Mouse (Mus musculus) layer of hippocampus, postnatal 10 days (tissue): ENCODE results near the gene Odc1. TPM values are rescaled to one million over a fixed set of nuclear protein-coding genes. Genes with fewer than 3 reads are reported as not detected.
A peak's percentile ranks its signal among the peaks of the same experiment; 100 is the strongest.
"Not testable (repeated sequence)": the region's sequence is repeated elsewhere in the genome, so short reads cannot be mapped to it uniquely, and the experiment has no call there.

ENCODE experiments used
- DNase-seq, 2 experiments: peaks; one replicate each; pipeline ENCODE4 v3.0.0; 2021; ENCODE audit warnings: low spot score in 2 of 2
- total RNA-seq, 2 experiments: library from RNA; stranded (reverse); gene quantifications; 2 replicates each; pipeline ENCODE4 v1.2.3; 2021

Gene Odc1
- total RNA-seq, 2 experiments from 2014 or later = 92.5 to 94.8 TPM

DNA sequence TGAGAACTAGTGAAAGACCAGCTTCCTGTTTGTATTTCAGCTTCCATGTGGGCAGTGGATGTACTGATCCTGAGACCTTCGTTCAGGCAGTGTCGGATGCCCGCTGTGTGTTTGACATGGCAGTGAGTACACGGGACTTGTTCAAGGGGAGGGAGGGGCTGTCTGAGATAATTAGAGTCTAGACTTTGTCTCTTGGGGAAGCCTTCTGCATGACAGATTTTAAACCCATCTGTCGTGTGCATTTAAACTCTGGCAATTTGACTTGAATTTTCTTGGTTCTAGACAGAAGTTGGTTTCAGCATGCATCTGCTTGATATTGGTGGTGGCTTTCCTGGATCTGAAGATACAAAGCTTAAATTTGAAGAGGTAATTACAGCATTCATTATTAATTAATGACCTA lies 3.9 kb downstream of the Odc1 start:
- DNase-seq = no peak

DNA sequence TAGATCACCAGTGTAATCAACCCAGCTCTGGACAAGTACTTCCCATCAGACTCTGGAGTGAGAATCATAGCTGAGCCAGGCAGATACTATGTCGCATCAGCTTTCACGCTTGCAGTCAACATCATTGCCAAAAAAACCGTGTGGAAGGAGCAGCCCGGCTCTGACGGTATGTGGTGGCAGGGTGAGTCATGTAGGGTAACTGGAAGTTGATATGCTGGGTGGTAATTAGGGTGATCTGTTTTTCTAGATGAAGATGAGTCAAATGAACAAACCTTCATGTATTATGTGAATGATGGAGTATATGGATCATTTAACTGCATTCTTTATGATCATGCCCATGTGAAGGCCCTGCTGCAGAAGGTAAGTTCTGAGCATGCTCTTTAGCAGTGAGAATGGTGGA lies 4.8 kb downstream of the Odc1 start:
- not testable (repeated sequence) for DNase-seq

DNA sequence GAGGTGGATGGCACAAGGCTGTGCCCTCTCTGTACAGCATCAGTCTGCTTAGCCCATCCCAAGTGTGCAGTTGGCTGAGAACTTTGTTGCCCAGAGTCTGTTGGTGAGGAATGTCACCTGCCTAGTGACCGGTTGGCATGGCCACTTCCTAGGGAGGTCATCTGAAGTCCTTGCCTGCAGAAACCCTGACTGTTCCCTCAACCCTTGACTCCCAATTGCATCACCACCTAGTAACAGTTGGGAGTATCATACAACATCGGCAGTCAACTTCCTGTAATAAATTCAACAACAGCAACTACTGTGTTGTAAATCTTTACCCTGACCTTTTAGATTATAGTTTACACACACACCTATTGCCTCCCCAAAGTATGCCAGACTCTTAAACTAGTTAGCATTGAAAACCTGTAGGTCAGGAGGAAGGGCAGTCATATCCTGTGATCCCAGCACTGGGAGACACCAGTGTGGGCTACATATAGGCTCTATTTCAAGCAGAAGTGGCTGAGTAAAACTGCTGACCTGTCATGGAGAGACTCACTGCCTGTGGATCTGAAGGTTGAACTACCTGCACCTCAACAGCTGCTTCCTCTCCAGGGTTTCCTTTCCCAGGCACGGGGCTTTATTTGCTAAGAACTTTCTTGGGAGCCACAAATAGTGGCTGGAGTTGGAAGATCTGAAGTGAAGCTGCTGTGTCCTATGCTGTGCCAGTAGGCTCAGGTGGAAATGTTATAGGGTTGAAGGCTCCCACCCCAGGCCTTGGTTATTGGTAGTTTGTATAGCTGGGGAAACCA lies 6.8 kb downstream of the Odc1 start:
- no peak for DNase-seq

DNA sequence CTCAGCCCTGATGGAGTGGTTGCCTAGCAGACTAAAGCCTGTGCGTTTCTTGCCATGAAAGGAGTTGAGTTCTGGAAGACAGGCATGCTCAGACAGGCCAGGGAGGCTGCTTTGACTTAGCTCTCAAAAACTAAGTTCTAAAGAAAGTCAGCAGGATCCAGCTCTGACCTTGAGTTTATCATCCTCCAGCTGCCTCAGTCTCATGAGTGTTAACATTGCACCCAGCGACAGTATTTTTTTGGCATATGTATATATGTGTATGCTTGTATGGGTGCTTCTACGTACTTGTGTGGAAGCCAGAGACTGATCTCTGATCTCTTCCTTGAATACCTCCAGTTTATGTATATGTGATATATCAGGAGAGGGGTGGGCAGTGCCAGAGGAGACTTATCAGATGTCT lies 7.8 kb downstream of the Odc1 start:
- DNase-seq = no peak

DNA sequence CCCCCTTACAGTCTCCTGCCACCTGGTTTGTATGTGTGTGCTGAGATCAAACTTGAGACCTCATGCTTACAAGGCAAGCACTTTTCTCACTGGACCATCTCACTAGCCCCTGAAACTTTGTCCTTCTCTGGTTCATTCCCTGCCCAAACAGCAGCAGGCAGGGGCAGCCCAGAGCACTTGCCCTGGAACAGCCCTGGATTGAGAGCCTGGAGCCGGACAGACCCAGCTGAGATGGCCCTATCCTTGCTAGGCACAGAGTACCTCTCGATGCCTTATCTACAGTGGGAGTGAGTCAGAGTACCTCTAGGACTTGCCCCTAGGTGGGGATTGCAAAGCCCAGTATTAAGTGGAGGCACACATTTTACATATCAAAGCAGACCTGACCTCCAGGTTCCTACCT lies 8.4 kb downstream of the Odc1 start:
- no peak for DNase-seq

DNA sequence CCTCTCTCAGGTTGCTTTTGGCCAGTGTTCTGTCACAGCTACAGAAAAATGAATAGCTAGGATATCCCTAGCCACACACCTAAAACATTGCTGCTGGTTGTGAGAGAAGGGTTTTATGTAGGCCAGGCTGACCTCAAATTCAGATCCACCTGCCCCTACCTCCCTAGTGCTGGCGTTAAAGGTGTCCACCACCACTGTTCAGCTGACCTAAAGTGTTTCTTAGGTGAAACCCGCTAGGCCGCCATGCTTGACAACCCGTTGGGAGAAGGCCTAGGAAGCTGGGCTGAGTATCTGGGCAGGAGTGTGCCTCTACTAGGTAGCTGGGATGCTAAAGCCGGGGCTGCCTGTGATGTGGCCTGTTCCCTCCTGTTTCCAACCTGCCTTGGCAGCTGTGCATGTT lies 9.0 kb downstream of the Odc1 start:
- DNase-seq = no peak

DNA sequence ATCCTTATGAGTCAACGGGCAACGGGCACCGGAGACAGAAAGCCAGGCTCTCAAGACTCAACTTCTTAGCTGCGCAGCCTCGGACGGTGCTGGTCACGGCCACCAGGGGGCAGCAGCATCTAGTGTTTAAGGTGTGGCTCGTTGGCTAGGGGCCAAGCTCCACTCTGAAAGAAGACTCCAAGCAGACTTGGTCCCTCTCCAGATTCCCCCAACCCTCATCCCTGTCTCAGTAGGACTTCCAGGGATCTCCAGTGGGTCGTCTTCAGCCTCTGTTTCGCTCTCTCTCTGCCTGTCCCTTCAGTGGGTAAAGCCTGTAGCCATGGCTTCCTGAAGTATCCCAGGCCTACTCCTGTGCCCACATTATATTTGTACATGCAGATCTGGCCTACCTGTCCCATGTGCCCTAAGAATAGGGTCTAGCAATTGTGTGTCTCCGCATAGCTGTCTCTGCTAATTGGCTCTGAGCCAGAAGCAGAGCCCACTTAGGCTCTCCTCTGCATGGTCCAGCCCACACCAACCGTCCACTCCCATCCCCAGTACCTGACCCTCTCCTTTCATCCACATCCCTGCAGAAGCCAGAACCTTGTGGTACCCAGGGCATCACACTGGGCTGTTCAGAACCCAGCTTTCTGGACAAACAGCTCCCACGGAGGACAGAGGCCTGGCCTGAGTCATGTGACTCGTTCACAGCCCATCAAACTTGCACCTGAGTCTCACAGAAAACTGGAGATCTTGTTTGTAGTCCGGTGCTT lies 9.8 kb downstream of the Odc1 start:
- peak; percentile 93 for DNase-seq

DNA sequence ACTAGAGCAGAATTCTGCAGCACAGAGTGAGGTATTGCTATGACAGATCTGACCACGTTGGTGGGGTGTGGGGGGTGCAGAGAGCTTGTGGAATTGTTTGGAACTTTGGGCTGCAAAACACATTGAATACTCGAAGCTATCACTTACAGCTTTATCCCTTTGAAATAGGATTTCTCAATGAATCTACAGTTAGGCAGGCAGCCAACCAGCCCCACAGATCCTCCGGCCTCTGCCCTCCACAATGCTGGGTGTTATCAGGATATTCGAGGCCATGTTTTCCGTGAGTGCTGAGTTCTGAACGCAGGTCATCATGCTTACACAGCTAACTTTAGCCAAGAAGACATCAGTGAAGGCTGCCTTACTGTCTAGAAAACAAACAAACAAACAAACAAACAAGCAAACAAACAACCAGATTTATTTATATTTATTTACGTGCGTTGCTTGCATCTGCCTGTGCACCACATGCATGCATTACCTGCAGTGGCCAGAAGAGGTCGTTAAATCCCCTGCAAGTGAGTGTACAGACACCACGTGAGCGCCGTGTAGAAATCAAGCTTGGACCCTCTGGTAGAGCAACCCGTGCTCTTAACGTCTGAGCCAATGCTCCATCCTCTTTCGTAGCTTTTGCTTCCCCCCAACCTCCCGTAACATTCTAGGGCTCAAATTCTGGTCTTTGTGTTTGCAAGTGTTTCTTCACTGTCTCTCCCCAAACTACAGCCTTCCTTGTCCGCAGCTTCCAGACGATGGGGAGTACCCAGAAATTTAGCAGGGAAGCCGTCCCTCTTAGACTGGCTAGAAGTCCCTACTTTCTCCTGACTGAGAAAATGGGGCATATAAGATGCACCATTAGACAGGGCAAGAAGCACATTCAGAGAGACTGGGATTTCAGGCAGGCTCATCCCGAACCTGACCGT lies 12.1 kb downstream of the Odc1 start:
- peak; percentile 90 to 91 for DNase-seq

DNA sequence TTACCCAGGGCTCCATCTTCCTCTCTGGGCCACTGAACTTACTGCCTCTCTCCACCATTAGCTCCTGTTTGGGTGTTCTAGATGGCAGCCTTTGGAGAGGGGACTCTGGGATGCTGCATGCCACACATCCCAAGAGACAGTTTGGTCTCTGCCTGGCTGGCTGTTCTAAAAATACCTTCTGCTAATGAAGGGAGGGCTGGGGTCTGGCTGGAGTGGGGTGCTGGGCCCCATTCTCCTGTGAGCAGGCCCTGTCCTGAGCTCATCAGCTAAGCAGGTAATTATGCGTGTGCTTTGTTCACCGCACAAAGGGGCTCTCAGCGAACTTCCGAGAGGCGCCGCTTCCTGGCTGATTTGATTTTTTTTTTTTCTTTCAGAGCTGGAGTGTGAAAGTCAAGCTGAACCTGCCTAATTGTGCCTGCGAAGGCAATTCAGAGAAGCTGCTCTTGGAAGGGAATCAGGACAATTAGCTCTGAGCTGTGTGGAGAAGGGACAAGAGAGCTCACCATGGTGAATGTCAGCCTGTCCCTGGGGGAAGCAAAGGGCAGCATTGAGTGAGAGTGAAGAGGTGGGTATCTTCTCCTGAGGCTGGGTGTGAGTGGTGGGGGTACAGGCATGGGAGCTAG lies 12.9 kb downstream of the Odc1 start:
- no peak for DNase-seq

DNA sequence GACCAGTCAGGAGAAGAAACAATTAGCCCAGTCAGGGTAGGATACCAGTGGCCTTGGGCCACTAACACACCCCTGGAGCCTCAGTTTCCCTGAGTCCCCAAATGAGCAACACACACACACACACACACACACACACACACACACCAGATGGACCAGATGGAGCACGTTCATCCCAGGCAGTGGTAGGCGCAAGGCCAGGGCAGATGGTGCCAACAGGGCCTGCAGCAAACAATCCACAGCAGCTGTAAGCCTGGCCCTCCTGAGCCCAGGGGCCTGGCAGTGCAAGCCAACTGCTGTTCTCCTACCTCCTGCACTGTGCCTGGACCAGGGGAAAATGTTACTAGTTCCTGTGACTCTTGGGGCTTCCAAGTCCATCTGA lies 13.4 kb downstream of the Odc1 start:
- peak; percentile 71 to 77 for DNase-seq

DNA sequence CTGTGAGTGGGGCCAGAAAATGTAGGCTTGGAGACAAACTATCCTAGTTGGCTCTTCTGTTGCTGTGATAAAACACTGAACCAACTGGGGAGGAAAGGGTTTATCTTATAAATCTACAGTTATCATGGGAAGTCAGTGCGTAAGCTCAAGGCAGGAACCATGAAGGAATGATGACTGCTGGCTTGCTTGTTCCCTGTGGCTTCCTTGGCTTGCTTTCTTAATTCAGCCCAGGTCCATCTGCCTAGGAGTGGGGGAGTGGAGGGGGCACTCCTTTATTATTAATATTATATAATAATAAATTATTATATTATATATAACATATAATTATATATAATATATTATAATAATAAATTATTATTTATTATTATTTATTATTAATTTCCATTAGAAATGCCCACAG lies 17.8 kb downstream of the Odc1 start:
- no peak for DNase-seq

DNA sequence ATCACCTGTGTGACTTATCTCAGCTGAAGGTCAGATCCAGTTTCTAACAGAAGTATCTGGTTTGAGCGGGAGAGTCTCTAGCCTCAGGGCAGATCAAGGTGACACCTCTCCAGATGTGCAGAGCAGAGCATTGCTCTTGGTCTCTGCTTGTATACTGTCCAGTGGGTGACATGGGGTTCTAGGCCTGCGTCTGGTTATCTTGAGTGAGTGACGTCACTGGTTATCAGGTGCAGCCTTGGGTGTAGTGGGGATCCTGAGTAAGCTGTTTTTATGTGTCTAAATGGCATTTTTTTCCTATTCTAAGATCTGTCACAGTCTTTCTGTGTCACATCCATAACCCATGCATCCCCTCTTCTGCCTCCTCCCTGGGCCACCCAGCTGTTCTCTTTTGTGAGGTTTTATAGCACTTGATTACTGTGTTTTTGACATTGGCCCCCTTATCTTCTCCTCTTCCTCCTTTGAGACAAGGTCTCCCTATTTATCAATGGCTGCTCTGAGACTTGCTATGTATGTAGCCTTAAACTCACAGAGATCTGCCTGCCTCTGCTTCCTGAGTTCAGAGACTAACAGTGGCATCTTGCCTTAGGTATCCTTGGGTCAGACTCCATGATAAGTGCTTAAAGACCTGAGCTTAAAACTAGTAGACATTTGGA lies 20.9 kb downstream of the Odc1 start:
- no peak for DNase-seq

DNA sequence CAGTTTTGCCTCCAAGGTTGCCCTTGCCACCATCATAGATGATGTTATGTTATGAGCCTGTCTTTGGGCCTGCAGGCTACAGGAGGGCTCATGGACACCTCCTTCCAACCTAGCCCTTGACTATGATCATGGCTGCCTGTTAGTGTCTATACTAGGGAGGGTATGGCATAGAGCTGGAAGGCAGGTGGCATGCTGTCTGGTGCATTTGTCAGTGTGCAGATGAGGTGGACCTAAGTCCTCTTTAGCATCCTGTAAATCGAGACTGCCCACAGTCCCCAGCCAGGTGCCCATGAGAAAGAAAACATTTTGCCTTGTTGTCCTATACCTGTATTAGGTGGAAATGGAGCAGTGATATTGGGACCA lies 21.4 kb downstream of the Odc1 start:
- DNase-seq = no peak

DNA sequence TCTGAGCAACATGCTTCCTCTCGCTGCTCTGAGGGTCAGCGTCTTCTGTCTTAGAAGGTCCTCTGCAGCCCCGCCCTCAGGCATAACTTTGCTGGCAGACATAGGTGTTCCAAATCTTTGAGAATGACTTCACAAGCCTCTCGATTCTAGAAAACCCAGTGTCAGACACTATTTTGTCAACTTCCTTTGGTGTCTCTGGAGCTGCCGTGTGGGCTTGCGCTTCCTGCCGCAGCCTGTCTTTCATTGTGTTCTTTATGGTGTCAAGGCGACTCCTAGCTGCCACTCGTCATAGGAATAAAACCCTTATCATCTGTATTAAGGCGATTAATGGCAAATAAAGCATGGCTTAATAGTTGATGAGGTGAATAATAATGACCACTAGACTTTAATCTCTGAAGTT lies 24.0 kb downstream of the Odc1 start:
- DNase-seq = no peak

DNA sequence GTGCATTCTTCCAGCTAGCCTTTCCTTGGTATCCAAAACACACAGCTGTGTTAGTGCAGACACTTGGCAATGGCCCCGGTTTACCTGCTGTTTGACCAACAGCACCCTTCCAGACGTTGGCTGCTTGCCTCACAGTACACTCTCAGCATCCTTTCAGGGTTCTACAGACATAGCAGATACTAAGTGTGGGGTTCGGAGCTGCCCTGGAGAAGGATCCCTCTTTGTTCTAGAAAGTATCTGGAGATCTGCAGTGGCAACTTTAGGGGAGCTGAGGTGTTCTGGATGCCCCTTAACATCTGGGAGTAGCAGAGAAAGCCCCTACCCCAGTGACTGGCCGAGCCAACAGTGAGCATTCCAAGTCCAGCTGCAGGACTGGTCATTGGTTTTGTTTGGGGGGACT lies 30.0 kb downstream of the Odc1 start:
- no peak for DNase-seq

DNA sequence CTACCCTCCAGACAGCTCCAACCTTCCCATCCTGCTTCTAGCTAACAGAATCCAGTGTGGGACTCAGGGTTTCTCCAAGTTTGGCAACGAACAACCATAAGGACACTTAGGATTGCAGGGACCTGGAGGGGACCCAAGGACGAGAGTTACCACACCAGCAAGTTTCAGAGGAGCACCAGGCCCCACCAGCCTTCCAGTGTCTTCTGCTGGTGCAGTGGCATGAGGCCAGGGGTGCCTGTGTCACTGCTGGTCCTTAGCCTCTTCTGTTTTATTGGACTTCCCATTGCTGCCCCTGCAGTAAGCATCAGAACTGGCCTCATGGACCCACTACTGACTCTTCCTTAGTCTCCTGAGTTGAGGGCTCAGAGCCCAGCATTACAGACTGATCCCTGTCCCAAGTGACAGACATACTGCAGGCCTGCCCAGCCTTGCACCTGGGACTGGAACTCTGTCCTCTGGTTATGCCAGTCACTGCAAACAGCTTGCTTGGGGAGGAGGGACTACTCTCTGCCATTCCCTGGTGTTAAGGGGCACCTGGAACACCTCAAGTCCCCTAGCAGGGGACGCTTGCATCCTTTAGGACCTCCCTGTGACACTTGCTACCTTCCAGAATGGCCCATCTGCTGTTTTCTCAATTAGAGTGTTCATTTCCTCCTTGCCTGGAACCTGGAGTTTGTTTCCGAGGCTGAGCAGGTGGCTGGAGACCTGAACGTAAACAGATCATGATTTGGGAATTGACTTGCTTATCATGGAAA lies 30.7 kb downstream of the Odc1 start:
- no peak for DNase-seq

DNA sequence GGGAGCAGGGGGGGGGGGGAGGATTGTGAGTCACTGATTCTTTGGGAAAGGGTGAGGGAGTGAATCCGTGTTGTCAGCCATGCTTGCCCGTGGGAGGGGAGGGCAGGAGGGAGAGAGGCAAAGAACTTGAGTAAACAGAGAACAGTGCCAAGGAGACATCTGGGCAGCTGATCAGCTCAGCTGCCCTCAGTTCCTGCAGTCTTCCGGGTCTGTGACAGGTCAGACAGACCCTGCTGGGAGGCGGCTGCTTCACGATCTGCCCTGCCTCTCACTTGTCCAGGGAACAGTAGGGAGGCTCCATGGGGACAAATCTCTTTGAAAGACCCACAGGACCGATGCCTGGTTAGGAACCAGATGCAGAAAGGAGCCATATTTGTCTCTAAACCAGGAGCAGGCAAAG lies 31.4 kb downstream of the Odc1 start:
- no peak for DNase-seq

DNA sequence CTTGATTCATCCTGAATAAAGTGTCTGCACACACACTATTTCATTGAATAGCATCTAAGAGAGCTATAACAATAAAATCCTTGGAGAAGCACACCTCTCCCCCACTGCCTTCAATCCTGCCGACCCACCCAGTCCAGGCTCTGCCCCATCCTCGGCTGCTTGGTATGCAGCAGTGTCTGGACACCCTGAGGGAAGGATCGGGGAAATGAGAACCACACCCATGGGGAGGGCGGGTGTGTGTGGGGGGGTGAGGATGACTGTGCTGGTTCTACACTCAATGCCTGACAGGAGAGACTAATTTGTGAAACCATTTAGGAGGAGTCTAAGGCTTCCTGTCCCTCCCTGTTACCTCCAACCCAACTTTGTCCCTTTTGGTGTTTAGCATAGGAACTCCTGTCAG lies 34.0 kb downstream of the Odc1 start:
- DNase-seq = no peak

DNA sequence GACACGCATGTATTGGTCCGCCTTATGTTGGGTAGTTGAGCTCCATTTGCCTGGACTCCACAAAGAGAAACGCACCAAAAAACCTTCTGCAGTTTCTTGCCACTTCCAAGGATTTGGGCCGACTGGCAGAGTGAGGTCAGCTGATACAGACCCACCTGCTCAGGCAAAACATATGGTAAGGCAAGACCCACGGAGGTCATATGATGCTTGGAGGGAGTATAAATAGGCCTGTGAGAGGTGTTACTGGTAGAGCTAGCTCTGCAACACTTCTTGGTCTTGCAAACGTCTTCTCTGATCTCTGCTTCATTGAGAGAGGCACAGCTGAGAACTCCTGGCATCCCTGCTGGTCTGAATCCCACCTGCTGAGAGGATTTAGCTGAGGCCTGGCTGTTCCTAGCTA lies 36.4 kb downstream of the Odc1 start:
- DNase-seq = no peak

DNA sequence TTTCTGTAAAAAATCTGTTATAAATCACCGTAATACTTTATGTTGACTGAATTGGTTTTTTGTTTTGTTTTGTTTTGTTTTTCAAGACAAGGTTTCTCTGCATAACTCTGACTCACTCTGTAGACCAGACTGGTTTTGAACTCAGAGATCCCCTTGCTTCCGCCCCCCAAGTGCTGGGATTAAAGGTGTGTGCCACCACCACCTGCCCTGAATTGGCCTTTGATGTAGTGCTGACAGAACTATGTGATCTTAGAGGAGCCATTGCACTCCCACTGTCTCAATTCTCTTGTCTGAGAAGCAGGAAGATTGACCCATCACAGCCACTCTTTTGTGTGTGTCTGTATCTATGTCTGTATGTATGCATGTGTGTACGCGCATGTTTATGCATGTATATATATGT lies 37.8 kb downstream of the Odc1 start:
- no peak for DNase-seq
